Mouse (Mus musculus) lung, postnatal 10 days (tissue): ENCODE measurements around the gene Micall1.

Experiments used
- DNase-seq: peaks from one replicate; pipeline ENCODE4 v3.0.0; 2021

Gene Micall1

DNA sequence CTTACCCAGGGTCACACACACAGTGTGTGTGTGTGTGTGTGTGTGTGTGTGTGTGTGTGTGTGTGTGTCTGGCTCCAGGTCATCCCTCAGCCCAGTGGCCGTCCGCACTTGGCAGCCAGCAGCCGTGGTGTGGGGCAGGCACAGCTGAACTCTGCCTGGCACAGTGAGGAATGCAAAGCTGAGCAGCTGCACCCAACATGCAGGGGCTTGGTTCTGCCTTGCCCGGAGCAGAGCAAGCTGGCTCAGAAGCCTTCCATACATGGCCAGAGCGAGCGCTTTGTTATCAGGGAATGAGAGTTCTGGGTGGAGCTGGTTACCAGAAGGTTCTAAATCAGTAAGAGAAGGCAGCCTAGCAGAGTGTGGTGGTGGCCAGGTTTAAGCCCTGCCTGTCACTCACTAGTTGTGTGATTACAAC lies 11.1 kb upstream of the Micall1 start:
- DNase-seq: peak; percentile 71

DNA sequence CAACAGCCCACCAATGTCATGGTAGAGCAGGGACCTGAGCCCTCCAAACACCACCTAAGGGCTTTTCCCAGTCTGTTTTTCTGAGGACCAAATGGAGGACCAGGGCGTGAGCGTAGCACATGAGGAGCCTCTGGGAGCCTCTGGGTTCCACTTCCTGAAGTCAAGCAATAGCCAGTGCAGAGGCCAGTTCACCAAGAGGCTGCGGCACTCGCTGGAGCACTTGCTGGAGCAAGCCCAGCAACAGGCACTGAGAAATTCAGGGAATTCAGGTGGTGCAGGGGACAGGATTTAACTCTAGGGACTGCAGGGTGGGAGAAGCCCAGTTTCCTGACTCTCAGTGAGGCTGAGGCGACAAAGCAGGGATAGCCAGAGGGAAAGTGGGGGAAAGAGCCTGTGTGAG lies 10.5 kb upstream of the Micall1 start:
- DNase-seq: no peak

DNA sequence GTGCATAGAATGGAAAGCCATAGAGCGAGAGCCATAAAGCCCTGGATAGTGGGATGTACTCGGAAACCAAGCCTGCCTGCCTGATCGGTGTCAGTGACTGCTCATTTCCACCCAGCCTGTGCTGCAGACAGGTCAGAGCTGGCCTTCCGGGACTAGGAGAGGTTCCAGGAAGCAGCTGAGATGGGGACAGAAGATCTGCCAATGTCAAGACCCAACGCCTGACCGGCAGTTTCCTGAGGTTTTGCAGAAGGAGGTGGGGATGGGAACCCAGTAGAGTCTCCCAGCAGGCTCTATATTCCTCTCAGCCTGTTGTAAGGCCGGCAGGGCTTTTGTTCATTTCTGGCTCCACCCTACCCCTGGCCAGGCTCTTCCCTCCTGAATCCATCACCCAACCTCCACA lies 9.8 kb upstream of the Micall1 start:
- DNase-seq: peak; percentile 67

DNA sequence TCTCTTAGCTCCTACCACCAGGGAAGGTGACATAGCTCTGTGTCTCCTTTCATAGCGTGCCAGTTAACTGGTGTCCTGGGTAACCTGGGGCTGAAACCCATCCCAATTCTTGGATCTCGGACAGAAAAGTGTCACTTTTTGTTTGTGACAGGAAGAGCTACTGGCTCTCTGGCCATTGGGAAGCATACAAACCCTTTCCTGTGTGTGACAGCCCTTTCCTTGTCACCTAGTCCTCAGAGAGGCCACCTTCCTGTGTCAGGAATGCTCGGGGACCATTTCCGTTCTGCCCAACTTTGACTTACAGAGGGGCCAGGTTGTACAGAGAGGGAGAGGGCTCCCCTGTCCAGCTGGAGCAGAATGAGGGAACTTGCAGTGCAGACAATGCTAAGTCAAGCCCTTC lies 9.2 kb upstream of the Micall1 start:
- DNase-seq: peak; percentile 57

DNA sequence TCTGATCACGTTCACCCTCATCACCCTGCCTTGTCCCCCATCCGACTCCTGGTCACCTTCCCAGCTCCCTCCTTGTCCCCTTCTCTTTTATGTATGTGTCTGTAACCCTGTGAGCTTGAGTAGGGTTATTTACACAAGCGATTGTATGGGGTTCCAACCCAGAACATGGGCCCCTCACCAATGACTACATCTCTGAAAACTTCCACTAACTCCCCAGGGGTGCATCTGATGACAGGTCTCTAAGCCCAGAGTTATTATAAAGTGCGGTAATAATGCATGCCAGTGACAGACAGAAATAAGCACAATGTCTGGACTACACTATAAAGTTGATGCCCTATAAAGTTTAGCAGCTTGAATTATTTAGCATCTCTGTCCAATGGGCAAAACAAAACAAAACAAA lies 8.3 kb upstream of the Micall1 start:
- no peak for DNase-seq

GRCm38 (mm10) chr15:79101531-79101930 lies 7.2 kb upstream of the Micall1 start:
- no peak for DNase-seq

DNA sequence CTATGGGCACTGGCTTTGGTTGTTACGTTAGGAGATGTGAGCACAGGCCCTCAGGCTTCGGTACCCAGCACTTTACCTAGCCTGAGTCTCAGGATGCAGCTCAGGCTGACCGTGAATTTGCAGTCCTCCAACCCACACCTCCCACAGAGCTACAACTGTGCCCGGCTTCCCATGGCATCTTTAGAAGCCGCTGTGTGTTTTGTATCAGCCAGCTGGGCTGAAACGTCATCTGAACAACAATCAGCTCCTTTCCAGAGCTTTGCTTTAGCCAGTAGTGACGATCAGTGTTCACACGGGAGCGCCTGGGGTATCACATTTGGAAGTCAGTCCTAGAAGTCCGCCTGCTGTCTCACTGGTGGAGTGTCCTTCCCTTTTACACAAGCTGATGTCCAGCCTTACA lies 5.4 kb upstream of the Micall1 start:
- no peak for DNase-seq

- DNase-seq: no peak
Observed at GRCm38 (mm10) chr15:79105804-79106203, 2.9 kb upstream of the Micall1 start.

DNA sequence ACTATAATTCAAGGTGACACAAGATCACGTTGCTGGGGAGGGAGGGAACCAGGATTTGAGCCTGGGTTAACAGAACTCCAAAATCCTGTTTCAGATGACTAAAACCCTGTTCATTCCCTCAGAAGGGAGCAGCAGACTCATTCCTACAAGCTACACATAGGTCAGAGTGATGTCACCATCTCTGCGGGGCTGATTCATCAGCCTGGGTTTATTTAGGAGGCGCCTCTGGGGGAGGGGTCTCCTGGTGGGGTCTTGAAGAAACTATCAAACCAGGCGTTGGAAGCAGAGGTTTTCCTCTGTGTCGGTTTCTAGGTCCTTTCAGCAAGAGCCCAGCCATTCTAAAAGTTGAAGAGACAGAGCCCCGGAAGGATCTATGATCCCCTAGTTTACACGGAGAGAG lies 732 bp upstream of the Micall1 start:
- DNase-seq: no peak

- peak; percentile 45 for DNase-seq
Observed at GRCm38 (mm10) chr15:79109321-79109934, 730 bp downstream of the Micall1 start.

DNA sequence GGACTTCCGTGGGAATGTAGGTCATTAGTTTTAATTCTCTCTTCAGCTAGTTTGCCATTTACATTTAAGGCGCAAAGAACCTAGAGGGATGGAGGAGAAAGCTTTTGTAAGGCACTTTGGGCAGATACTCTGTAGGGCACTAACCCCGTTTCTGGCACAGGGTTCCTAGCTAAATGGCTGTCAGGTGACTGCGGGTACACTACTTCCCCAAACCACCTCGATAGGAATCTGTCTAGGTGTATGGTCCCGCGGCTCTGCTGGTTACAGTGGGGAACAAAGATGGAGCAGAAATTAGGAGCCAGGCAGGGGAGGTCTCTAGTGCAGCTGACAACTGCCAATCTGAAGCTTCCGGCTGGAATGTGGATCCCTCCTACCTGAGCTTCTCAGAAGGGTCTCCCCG lies 1.3 kb downstream of the Micall1 start:
- no peak for DNase-seq

DNA sequence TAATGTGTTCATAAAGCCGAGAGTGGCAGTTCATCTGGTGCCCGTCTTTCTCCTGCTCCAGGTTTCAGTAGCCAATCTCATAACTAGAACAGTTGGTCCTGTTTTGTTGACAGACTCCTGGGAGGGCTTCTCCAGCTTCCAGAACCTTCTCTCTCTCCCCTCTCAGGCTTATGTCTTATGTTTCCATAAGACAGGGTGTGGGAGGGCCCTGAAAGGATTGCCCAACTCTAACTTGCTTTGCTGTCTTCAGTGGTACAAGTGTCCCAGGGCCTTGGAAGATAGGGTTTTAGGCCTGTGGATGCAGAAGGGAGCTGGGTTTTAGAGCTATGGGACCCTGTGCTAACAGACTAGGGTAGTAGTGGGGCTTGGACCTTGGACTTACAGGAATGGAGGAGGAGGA lies 1.8 kb downstream of the Micall1 start:
- DNase-seq: no peak

DNA sequence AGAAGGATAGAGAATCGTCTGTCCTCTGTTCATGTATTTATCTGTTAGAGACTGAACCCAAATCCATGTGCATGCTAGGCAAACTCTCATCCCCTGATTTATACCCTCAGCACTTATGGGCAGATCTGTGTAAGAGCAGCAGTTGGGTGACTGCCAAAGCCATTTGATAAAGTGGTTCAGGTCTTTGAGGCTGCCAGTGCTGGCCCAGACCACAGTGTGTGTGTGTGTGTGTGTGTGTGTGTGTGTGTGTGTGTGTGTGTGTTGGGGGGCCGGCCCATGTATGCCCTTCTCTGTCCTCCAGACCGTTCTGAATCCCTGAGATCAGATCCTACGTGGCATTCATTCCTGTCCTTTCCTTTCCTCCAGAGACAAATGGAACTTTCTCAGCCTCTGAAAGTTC lies 3.1 kb downstream of the Micall1 start:
- peak; percentile 46 for DNase-seq

GRCm38 (mm10) chr15:79115276-79115675 lies 6.6 kb downstream of the Micall1 start:
- DNase-seq: peak; percentile 39

DNA sequence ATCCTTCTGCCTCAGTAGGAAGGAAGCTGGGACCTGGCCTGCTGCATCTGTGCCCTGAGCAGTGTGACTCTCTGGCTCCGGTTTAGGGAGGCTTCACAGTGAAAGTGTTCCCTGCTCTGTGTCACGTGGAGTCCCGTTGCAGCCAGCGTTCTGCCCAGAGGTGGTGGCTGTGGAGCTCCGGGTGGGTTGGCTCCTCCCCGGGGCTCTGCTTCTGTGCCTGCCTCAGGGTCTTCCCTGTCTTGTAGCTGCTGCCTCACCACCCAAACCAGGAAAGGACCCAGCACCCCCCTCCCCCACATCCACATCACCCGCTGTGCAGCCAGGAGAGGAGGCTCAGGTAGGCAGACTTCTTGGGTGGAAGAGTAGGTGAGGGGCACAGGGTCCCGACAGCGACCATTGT lies 10.8 kb downstream of the Micall1 start:
- DNase-seq: no peak

GRCm38 (mm10) chr15:79122119-79122518 lies 13.4 kb downstream of the Micall1 start:
- no peak for DNase-seq

DNA sequence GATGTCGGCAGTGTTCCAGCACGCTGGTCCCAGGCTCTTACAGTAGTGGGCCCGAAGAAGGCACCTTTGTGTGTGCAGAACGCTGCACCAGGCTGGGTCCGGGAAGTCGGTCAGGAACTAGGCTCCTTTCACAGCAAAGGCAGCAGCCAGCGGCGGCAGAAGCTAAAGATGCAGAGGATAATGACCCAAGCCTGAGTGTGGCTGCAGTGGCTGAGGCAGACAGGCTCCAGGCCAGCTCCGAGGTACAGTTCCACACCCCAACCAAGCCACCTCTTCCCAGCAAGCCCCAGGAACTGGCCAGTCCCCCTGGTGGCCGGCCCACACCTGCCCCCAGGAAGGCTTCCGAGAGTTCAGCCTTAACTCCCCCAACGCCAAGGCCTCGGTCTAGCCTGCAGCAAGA lies 13.8 kb downstream of the Micall1 start:
- DNase-seq: no peak

DNA sequence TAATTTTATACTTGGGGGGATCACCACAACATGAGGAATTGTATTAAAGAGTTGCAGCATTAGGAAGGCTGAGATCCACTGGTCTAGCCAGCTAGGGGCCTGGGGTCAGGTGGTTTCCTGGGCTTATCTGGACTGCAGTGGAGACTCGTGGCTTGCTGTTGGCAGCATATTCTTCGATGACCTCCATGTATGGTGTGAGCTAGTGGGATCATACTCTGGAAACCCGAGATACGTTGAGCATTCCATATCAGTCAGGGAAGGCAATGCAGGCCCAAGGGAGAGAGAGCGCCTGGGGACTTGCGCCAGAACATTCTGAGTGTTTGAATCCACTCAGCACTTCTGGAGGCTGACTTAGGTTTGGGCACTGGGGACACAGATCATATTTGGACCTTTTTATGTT lies 15.1 kb downstream of the Micall1 start:
- DNase-seq: no peak

DNA sequence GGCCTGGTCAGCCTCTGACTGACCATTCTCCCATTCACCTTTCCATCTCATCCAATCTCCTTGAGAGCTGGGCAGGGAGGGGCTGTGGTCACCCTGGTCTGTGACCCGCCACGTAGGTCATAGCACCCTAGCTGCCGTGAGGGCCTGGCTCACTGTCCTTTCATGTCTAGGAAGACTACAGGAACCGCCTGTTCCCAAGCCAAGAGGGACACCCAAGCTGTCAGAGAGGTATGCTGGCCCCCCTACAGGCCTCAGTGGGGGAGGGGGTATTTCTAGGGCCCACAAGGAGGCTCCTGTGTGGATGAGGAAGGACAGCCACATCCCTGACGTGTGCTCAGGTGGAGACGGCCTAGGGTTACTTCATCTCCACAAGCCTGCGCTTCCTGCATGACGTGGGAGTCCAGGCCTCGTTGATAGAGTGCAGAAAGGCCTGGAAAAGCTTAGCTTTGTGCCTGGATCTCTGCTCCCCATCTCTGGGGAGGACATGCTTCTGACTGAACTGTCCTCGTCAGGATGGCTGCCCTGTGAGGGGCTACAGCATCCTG lies 15.7 kb downstream of the Micall1 start:
- DNase-seq: no peak

DNA sequence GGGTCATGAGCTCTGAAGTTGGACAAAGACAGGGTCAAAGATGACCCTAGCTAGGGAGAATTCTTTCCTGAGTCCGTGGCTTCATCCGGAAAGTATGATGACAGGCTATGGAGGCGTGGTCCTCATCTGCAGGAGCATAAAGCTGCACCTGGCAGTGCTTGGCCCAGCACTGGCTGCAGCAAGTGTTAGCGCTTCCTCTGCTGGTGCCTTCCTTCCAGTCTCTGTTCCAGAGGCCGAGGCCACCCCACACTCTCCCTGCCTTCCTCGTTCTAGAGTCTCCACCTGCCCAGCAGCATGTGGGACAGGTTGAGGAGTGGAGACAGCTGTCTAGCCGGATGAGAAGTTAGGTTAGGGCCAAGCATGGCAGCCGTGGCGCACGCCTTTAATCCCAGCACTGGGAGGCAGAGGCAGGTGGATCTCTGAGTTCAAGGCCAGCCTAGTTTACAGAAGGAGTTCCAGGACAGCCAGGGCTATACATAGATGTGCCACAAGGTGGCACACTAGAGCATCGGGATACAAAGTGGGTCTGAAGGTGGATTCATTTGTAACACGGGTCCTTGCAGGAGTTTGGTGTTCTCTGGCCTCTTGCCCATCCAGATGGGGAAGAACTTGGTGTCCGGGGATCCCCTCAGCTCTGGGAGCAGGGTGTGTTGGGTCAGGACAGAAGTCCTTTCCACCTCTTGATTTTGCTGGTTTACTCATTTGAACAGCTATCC lies 17.7 kb downstream of the Micall1 start:
- DNase-seq: peak; percentile 69

- DNase-seq: no peak
Observed at GRCm38 (mm10) chr15:79127101-79127500, 18.4 kb downstream of the Micall1 start.

DNA sequence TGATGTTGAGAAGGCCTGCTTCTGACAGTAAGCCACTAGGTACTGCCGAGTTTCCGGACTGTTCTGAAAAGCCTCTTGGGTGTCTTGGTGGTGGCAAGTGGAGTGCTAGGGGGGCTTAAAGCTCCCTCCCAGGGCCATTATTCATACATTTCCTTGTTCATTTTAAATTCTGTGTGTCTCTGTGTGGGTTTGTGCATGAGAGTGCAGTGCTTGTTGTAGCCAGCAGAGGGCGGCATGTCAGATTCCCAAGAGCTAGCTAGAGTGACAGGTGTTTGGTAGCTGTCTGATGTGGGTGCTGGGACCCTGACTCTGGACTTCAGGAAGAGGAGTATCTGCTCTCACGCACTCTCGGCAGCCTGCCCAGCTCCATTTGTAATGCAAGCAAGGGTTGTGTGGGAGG lies 19.5 kb downstream of the Micall1 start:
- no peak for DNase-seq

DNA sequence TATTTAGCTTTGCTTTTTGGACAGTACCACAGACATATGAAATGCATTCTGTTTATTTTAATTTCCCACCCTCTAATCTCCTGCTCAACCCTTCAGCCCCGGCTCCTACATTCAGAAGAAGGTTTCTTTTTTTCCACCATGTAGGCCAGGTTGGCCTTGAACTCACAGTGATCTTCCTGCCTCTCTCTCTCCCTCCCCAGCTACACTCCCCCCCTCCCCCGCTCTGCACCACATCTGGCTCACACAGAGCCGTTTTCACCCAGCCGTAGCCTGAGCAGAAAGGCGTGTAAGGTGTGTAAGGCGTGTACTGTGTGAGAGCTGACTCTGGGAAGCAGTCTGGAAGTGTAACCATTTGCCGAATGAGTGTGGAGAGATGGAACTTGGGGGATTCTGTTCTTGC lies 20.6 kb downstream of the Micall1 start:
- no peak for DNase-seq

DNA sequence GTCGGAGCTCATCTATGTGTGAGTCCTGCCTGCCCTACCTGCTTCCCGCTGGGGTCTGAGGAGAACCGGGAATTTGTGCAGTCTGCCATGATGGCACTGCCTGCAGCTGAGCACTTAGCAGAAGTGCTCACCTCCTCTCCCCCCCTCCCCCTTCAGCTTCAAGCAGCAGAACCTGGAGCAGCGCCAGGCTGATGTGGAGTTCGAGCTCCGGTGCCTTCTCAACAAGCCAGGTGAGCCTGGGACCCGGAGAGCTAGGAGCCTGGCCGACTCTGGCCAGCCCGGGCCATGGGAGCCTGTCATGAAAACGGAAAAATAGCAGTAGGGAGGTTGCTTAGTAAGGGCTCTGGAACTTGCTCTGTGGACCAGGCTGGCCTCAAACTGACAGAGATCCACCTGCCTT lies 22.1 kb downstream of the Micall1 start:
- DNase-seq: peak; percentile 67

DNA sequence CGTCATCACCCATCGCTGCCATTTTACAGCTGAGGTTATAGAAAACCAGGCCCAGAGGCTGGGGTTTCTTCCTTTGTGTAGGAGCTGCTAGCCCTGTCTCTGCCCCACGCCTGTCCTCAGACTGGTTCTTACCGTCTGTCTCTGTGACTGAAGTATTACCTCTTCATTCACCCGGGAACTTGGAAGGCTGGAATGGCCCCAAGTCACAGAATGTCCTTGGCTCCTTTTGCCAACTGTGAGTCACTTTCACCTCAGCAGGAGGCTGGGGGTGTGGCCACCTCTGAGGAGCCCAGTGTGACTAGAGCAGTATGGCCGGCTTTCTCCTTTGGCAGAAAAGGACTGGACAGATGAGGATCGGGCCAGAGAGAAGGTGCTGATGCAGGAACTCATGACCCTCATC lies 22.7 kb downstream of the Micall1 start:
- peak; percentile 85 for DNase-seq
